Mouse (Mus musculus) hindbrain, postnatal 0 days (tissue): ENCODE data around the gene Hirip3. TPM values are rescaled to one million over a fixed set of nuclear protein-coding genes. Genes with fewer than 3 reads are reported as not detected.
"Not testable (repeated sequence)": the region's sequence is repeated elsewhere in the genome, so short reads cannot be mapped to it uniquely, and the experiment has no call there.

Experiments used
- ATAC-seq: fragments of 200-750 bp; cut with Nextera tagmentation; 2 replicates; pipeline ENCODE4 v1.8.0; 2017; ENCODE audit warnings: mild to moderate bottlenecking, moderate TSS enrichment, moderate library complexity
- DNase-seq: peaks from one replicate; pipeline ENCODE4 v3.0.0-alpha.2; 2015; ENCODE audit warnings: low spot score
- H3K27ac ChIP-seq: fragments of 300-500 bp; sonication (generic); 2 replicates; pipeline ENCODE4 v1.5.1; 2014; ENCODE audit warnings: mild to moderate bottlenecking
- H3K27me3 ChIP-seq: fragments of 300-500 bp; sonication (generic); 2 replicates; pipeline ENCODE4 v1.6.1; 2014; ENCODE audit warnings: low read length, mixed read lengths; ENCODE audit not compliant: insufficient read depth
- H3K36me3 ChIP-seq: fragments of 300-500 bp; sonication (generic); 2 replicates; pipeline ENCODE4 v1.6.1; 2014; ENCODE audit warnings: low read length, mixed read lengths; ENCODE audit not compliant: insufficient read depth
- H3K4me1 ChIP-seq: fragments of 300-500 bp; sonication (generic); 2 replicates; pipeline ENCODE4 v1.6.1; 2014; ENCODE audit warnings: antibody characterized with exemption, low read length, mixed read lengths; ENCODE audit not compliant: insufficient read depth
- H3K4me2 ChIP-seq: fragments of 300-500 bp; sonication (generic); 2 replicates; pipeline ENCODE4 v1.6.1; 2014; ENCODE audit warnings: low read depth, mild to moderate bottlenecking, low read length, moderate library complexity, mixed read lengths
- H3K4me3 ChIP-seq: fragments of 300-500 bp; sonication (generic); 2 replicates; pipeline ENCODE4 v1.5.1; 2014; ENCODE audit warnings: low read length
- H3K9ac ChIP-seq: fragments of 300-500 bp; sonication (generic); replicated peaks from 2 replicates; pipeline ENCODE4 v1.6.1; 2014; ENCODE audit warnings: mild to moderate bottlenecking, low read length, moderate library complexity, mixed read lengths
- H3K9me3 ChIP-seq: fragments of 300-500 bp; sonication (generic); 2 replicates; pipeline ENCODE4 v1.6.1; 2016; ENCODE audit warnings: low read length, mixed read lengths
- CTCF ChIP-seq: IDR thresholded peaks from 2 replicates; pipeline ENCODE4 v1.5.1; 2016; ENCODE audit warnings: antibody characterized with exemption, control low read depth, low read depth
- WGBS: fragments of 180-500 bp; shearing (Covaris S2); extraction: QIAGEN DNeasy Blood & Tissue Kit; methylation state at CpG from one replicate; pipeline ENCODE4 v1.1.7; 2014; 5-methylcytosine and 5-hydroxymethylcytosine counted together
- polyA plus RNA-seq: library from polyadenylated mRNA; unstranded; fragments of >200 nt; fragmentation: Nextera tagmentation; extraction: Ambion mirVana; gene quantifications from 2 replicates; pipeline ENCODE4 v1.2.1, GENCODE M21; 2015
- total RNA-seq: library from RNA; depleted of rRNA; stranded (reverse); fragments of >200 nt; gene quantifications from 2 replicates; pipeline ENCODE4 v1.2.3, GENCODE M21; 2014; rRNA removed

Gene Hirip3
- total and polyA plus RNA-seq, 2 experiments from 2014 or later = 9.4 to 20.6 TPM

DNA sequence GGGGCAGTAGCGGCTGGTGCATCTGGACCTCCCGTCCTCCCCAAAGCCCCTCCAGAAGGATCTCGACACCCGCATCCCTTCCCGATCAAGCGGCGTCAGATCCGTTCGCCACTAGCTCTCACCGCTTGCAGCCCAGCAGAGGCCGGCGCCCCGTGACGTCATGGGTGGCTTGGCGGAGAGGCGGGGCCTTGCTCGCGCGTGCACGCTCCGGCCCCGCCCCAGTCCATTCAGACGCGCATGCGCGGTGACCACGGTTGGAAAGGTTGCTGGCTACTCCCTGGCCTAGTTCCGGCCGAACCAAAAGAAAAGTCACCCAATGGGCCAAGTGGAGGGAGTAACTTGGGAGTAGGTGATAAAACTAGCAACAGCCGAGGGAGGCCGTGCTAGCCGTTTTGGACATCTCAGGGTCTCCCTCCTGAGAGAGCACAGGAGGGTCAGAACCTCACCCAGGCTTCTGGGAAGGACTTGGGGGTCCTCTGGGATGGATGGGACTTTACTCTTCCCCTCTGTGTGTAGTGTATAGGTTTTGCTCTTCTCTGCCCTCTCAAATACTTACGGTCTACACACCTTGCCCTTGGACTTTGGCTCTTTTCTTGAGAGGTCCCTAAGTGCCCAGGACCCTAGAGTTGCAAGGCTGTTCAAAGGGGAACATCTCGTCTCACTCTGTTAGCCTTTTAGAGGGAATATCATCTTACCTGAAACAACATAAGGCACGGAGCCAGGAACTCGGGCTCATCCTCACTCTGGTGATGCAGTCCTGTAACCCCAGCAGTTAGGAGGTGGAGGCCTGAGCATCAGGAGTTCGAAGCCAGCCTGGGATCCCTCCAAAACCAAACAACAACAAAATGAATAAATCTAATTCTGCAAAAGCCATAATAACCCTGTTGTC lies 36.6 kb downstream of the Hirip3 start:
- no peak for TF ChIP-seq CTCF
- peak; percentile 97 for DNase-seq
- ATAC-seq = peak; percentile 97
- peak overlapping the region; percentile 84 for H3K27ac ChIP-seq
- 12% methylated on average over 37 of the region's 37 CpGs for WGBS
- H3K4me1 ChIP-seq = peaks cover 9% of the 10 kb centered on the region; the same call in 1 of the 2 replicates
- no peaks in the 10 kb centered on the region for H3K27me3 ChIP-seq
- H3K36me3 ChIP-seq = no peaks in the 10 kb centered on the region
- H3K9ac ChIP-seq = peak overlapping the region; percentile 69
- no peaks in the 10 kb centered on the region for H3K9me3 ChIP-seq
- H3K4me2 ChIP-seq = peak overlapping the region; percentile 71
- peak overlapping the region; percentile 48 for H3K4me3 ChIP-seq

DNA sequence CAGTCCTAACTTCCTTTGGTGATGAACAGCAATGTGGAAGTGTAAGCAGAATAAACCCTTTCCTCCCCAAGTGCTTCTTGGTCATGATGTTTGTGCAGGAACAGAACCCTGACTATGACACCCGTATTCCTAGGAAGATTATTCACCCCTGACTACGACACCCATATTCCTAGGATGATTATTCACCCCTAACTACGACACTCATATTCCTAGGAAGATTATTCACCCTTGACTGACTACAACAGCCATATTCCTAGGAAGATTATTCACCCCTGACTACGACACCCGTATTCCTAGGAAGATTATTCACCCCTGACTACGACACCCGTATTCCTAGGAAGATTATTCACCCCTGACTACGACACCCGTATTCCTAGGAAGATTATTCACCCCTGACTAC lies 38.0 kb downstream of the Hirip3 start:
- H3K9ac ChIP-seq, H3K36me3 ChIP-seq, DNase-seq, H3K4me2 ChIP-seq, H3K27ac ChIP-seq, H3K27me3 ChIP-seq, H3K9me3 ChIP-seq, ATAC-seq, H3K4me1 ChIP-seq, H3K4me3 ChIP-seq: not testable (repeated sequence)
- WGBS = 92% methylated on average over 7 of the region's 9 CpGs

DNA sequence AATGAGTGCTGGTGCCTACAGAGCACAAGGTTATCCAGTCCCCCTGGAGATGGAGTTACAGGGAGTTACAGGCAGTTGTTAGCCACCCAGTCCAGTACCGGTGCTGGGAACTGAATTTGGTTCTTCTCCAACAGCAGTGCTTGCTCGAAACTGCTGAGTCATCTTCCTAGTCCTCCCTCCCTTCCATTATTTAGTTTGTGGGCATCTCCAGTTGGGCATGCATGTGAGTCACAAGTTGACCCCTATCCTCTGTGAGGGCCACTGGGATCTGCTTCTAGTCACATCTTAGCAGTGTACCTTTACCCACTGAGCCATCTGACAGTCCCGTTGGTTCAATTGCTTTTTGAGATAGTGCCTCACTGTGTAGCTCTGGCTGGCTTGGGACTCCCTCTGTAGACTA lies 43.8 kb downstream of the Hirip3 start:
- Histone ChIP-seq H3K4me1 (no peaks in the 10 kb centered on the region), H3K27me3 (no peaks in the 10 kb centered on the region), H3K36me3 (no peaks in the 10 kb centered on the region), H3K27ac (no peak overlapping the region), H3K9ac (no peak overlapping the region), H3K9me3 (no peaks in the 10 kb centered on the region), H3K4me2 (no peak overlapping the region), H3K4me3 (no peak overlapping the region)
- ATAC-seq (no peak), DNase-seq (no peak)
- 74% methylated on average over 3 of the region's 3 CpGs for WGBS
- TF ChIP-seq CTCF = no peak

DNA sequence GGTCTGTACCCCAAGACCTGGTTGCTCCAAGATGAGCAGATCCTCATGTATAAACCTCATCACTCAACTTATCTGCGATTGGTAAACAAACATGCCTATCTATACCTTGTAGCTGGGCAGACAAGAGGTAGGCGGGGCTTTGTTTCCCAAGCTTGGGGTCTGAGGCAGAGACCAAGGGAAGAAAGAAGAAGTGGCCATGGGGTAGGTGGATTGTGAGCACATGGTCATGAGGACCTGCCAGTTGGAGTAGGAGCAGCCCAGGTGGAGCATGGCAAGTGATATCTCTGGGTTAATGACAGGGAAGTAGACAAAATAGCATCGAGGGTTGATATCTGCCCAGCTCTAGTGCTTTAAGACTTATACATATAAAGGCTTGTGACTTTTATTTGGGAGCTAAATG lies 53.1 kb downstream of the Hirip3 start:
- H3K27me3 ChIP-seq = no peaks in the 10 kb centered on the region
- H3K9me3 ChIP-seq = no peaks in the 10 kb centered on the region
- no peaks in the 10 kb centered on the region for H3K36me3 ChIP-seq
- DNase-seq (no peak), ATAC-seq (no peak)
- 91% methylated on average over 3 of the region's 3 CpGs for WGBS
- H3K27ac ChIP-seq = no peak overlapping the region
- no peak overlapping the region for H3K4me2 ChIP-seq
- H3K4me1 ChIP-seq = no peaks in the 10 kb centered on the region
- no peak overlapping the region for H3K9ac ChIP-seq
- H3K4me3 ChIP-seq = no peak overlapping the region
- TF ChIP-seq CTCF = no peak

Other genes with a start within 250 kb of the Hirip3 start
Only the 30 nearest of the 31 such genes appear.
- gene Sgf29, start 212.7 kb upstream of the Hirip3 start, total RNA-seq = 35.1 and 36.3 TPM in 2 replicates
- 47.0 and 49.9 TPM in 2 replicates for gene Sgf29, start 212.7 kb upstream of the Hirip3 start, polyA plus RNA-seq
- 22.1 and 34.8 TPM in 2 replicates for gene Sult1a1, start 185.5 kb upstream of the Hirip3 start, total RNA-seq
- 19.4 and 22.4 TPM in 2 replicates for gene Sult1a1, start 185.5 kb upstream of the Hirip3 start, polyA plus RNA-seq
- gene Bola2, start 166.6 kb upstream of the Hirip3 start, total RNA-seq = 67.1 and 122 TPM in 2 replicates
- 164 and 172 TPM in 2 replicates for gene Bola2, start 166.6 kb upstream of the Hirip3 start, polyA plus RNA-seq
- gene Slx1b, start 166.2 kb upstream of the Hirip3 start, total RNA-seq = 17.0 and 17.6 TPM in 2 replicates
- 8.6 and 9.3 TPM in 2 replicates for gene Slx1b, start 166.2 kb upstream of the Hirip3 start, polyA plus RNA-seq
- gene Coro1a, start 154.2 kb upstream of the Hirip3 start, total RNA-seq = 113 and 150 TPM in 2 replicates
- 88.1 and 93.7 TPM in 2 replicates for gene Coro1a, start 154.2 kb upstream of the Hirip3 start, polyA plus RNA-seq
- gene Mapk3, start 102.4 kb upstream of the Hirip3 start, total RNA-seq = 109 and 132 TPM in 2 replicates
- gene Mapk3, start 102.4 kb upstream of the Hirip3 start, polyA plus RNA-seq = 99.9 and 107 TPM in 2 replicates
- gene Gdpd3, start 95.6 kb upstream of the Hirip3 start, total RNA-seq = 0.43 and 3.4 TPM in 2 replicates
- 0.92 and 0.99 TPM in 2 replicates for gene Gdpd3, start 95.6 kb upstream of the Hirip3 start, polyA plus RNA-seq
- gene Ypel3, start 85.0 kb upstream of the Hirip3 start, total RNA-seq = 163 and 240 TPM in 2 replicates
- 239 and 242 TPM in 2 replicates for gene Ypel3, start 85.0 kb upstream of the Hirip3 start, polyA plus RNA-seq
- gene Tbx6, start 80.5 kb upstream of the Hirip3 start, total RNA-seq = 0.16 and 2.1 TPM in 2 replicates
- 0.26 and 0.29 TPM in 2 replicates for gene Tbx6, start 80.5 kb upstream of the Hirip3 start, polyA plus RNA-seq
- 126 and 199 TPM in 2 replicates for gene Ppp4c, start 69.5 kb upstream of the Hirip3 start, total RNA-seq
- gene Ppp4c, start 69.5 kb upstream of the Hirip3 start, polyA plus RNA-seq = 142 and 143 TPM in 2 replicates
- 40.1 and 44.8 TPM in 2 replicates for gene Fam57b, start 64.3 kb upstream of the Hirip3 start, total RNA-seq
- gene Fam57b, start 64.3 kb upstream of the Hirip3 start, polyA plus RNA-seq = 40.7 and 44.3 TPM in 2 replicates
- gene 4930451I11Rik, start 30.3 kb upstream of the Hirip3 start, total RNA-seq = not detected in 2 replicates
- gene 4930451I11Rik, start 30.3 kb upstream of the Hirip3 start, polyA plus RNA-seq = 0.54 TPM in 1 of 2 replicates, not detected in the other
- gene Doc2a, start 14.6 kb upstream of the Hirip3 start, total RNA-seq = 40.5 and 57.3 TPM in 2 replicates
- 31.3 and 37.6 TPM in 2 replicates for gene Doc2a, start 14.6 kb upstream of the Hirip3 start, polyA plus RNA-seq
- gene Ino80e, start 405 bp downstream of the Hirip3 start, total RNA-seq = 61.0 and 66.9 TPM in 2 replicates
- gene Ino80e, start 405 bp downstream of the Hirip3 start, polyA plus RNA-seq = 85.2 and 85.5 TPM in 2 replicates
- 140 and 143 TPM in 2 replicates for gene Taok2, start 22.7 kb downstream of the Hirip3 start, total RNA-seq
- gene Taok2, start 22.7 kb downstream of the Hirip3 start, polyA plus RNA-seq = 41.0 and 43.7 TPM in 2 replicates
- 45.9 and 47.0 TPM in 2 replicates for gene Tmem219, start 60.9 kb downstream of the Hirip3 start, total RNA-seq
- gene Tmem219, start 60.9 kb downstream of the Hirip3 start, polyA plus RNA-seq = 35.1 and 39.1 TPM in 2 replicates
- gene Kctd13, start 66.9 kb downstream of the Hirip3 start, total RNA-seq = 113 and 128 TPM in 2 replicates
- 124 and 129 TPM in 2 replicates for gene Kctd13, start 66.9 kb downstream of the Hirip3 start, polyA plus RNA-seq
- gene Asphd1, start 87.6 kb downstream of the Hirip3 start, total RNA-seq = 35.7 and 58.1 TPM in 2 replicates
- 15.9 and 16.0 TPM in 2 replicates for gene Asphd1, start 87.6 kb downstream of the Hirip3 start, polyA plus RNA-seq
- gene Sez6l2, start 88.6 kb downstream of the Hirip3 start, total RNA-seq = 253 and 282 TPM in 2 replicates
- 58.8 and 66.5 TPM in 2 replicates for gene Sez6l2, start 88.6 kb downstream of the Hirip3 start, polyA plus RNA-seq
- 203 and 240 TPM in 2 replicates for gene Cdipt, start 113.9 kb downstream of the Hirip3 start, total RNA-seq
- gene Cdipt, start 113.9 kb downstream of the Hirip3 start, polyA plus RNA-seq = 146 and 150 TPM in 2 replicates
- gene Cdiptos, start 114.1 kb downstream of the Hirip3 start, total RNA-seq = 0.31 TPM in 1 of 2 replicates, not detected in the other
- gene Cdiptos, start 114.1 kb downstream of the Hirip3 start, polyA plus RNA-seq = 0.95 and 1.4 TPM in 2 replicates
- gene Mvp, start 152.6 kb downstream of the Hirip3 start, total RNA-seq = 6.5 and 6.9 TPM in 2 replicates
- gene Mvp, start 152.6 kb downstream of the Hirip3 start, polyA plus RNA-seq = 5.5 and 5.8 TPM in 2 replicates
- 1.2 TPM in 1 of 2 replicates, not detected in the other for gene Pagr1b, start 154.5 kb downstream of the Hirip3 start, total RNA-seq
- gene Pagr1b, start 154.5 kb downstream of the Hirip3 start, polyA plus RNA-seq = 0.49 and 1.5 TPM in 2 replicates
- gene Pagr1a, start 155.4 kb downstream of the Hirip3 start, total RNA-seq = 11.1 and 30.3 TPM in 2 replicates
- gene Pagr1a, start 155.4 kb downstream of the Hirip3 start, polyA plus RNA-seq = 31.2 and 48.6 TPM in 2 replicates
- 7.1 and 40.2 TPM in 2 replicates for gene Gm42742, start 159.1 kb downstream of the Hirip3 start, total RNA-seq
- 47.7 and 60.2 TPM in 2 replicates for gene Gm42742, start 159.1 kb downstream of the Hirip3 start, polyA plus RNA-seq
- 138 and 144 TPM in 2 replicates for gene Prrt2, start 159.2 kb downstream of the Hirip3 start, total RNA-seq
- gene Prrt2, start 159.2 kb downstream of the Hirip3 start, polyA plus RNA-seq = 79.0 and 99.9 TPM in 2 replicates
- gene Maz, start 165.1 kb downstream of the Hirip3 start, total RNA-seq = 222 and 237 TPM in 2 replicates
- gene Maz, start 165.1 kb downstream of the Hirip3 start, polyA plus RNA-seq = 69.3 and 70.5 TPM in 2 replicates
- 8.1 and 9.1 TPM in 2 replicates for gene Kif22, start 180.5 kb downstream of the Hirip3 start, total RNA-seq
- 24.5 and 29.3 TPM in 2 replicates for gene Kif22, start 180.5 kb downstream of the Hirip3 start, polyA plus RNA-seq
- not detected in 2 replicates for gene Zg16, start 225.4 kb downstream of the Hirip3 start, total RNA-seq
- not detected in 2 replicates for gene Zg16, start 225.4 kb downstream of the Hirip3 start, polyA plus RNA-seq
- gene AI467606, start 229.4 kb downstream of the Hirip3 start, total RNA-seq = 0.68 and 2.3 TPM in 2 replicates
- gene AI467606, start 229.4 kb downstream of the Hirip3 start, polyA plus RNA-seq = 1.0 and 1.1 TPM in 2 replicates